Mouse (Mus musculus): Measurements from ENCODE around the gene Tex30. TPM values are rescaled to one million over a fixed set of nuclear protein-coding genes. Genes with fewer than 3 reads are reported as not detected.
A peak's percentile ranks its signal among the peaks of the same experiment; 100 is the strongest.
"Not testable (repeated sequence)": the region's sequence is repeated elsewhere in the genome, so short reads cannot be mapped to it uniquely, and the experiment has no call there.

Gene Tex30
- total RNA-seq, 2 experiments from 2014 or later, result 4.9 to 6.1 TPM

DNA sequence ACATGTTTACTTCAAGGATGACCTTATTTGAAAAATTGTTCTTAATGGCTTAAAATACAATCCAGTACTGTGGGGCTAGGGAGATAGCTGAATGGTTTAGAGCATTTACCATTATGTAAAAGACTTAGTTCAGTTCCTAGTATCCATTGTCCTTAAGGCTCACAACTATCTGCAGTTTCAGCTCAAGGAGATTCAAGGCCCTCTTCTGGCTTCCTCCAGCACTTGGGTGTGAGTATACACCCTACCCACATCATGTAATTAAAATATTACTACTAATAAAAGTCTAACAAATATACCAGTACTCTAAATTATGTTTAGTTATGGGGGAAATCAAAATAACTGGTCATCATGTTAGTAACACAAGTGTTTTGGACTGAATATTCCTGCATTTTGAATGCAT, 15.3 kb upstream of the Tex30 start:
- peak overlapping the region; percentile 95 for H3K27ac ChIP-seq
- peak overlapping the region; percentile 97 for H3K4me3 ChIP-seq
- DNase-seq, result no peak
- intact Hi-C loops (cut with DNase I), result no loop called here
- TF ChIP-seq CTCF (IDR thresholded peaks at IDR 0.05), result no peak

DNA sequence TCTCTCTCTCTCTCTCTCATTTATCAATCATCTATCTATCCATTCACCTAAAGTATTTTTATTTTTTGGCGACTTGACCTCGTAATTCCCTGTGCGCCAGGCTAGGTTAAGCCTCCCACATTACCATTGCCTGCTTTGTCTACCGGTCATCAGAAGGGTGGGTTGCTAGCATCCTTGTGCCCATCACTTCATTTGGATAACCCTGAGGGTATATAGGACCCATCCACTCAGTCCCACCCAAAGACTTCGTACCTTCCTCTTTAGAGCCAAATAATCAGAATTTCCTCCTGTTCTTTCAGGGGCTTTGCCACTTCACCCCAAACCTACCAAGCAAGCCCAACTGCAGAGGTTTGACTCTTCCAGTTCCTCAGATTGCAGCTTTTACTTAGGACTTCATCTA, 698 bp upstream of the Tex30 start:
- intact Hi-C loops (cut with DNase I), result loop anchor here (1.0 to 5.0 kb wide), 2 partner anchors 15 to 44 kb away; partner anchors contain the start of genes Bivm, Ercc5 and Kdelc1
- TF ChIP-seq CTCF (IDR thresholded peaks at IDR 0.05), result no peak
- H3K4me3 ChIP-seq, result peak overlapping the region; percentile 98
- no peak for DNase-seq
- H3K27ac ChIP-seq, result no peak overlapping the region

DNA sequence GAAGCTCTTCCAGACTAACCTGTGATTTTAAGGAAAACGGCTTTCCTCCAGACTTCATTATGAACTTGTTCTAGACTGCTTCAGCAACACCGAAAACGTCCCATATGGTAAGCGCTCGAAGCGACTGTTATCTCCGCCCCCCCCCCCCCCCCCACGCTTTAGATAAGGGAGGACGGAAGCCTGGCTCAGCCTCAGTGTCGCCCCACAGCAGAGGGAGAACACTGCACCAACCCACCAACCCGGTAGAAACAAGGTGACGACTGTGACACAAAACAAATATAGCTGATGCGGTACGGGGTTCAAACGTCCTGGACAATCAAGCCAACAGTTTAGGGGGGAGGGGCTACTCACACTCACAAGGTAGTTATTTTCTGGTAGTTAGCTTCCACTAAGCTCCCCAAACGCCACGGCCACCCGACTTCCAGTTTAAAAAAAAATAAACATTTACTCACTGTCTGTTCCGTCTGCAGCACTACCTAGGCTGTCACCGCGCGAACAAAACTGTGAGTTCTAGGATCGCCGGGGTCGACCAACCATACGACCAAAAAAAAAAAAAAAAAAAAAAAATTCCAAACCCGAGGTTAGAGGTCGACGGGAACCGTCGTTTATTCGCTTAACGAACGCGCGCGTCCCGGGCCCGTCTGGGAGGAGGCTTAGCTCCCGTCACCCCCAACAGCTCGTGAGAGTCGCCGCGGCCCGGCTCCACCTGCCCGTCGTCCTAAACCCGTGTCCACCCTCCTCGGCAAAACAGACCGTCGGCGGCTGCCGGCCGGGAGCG, 604 bp downstream of the Tex30 start:
- peak overlapping the region; percentile 94 for H3K27ac ChIP-seq
- H3K4me3 ChIP-seq, result peak overlapping the region; percentile 98
- no peak for TF ChIP-seq CTCF (IDR thresholded peaks at IDR 0.05)
- intact Hi-C loops (cut with DNase I), result loop anchor here (1.0 to 5.0 kb wide), 2 partner anchors 17 to 46 kb away; partner anchors contain the start of genes Bivm, Ercc5 and Kdelc1
- peak; percentile 19 for DNase-seq

DNA sequence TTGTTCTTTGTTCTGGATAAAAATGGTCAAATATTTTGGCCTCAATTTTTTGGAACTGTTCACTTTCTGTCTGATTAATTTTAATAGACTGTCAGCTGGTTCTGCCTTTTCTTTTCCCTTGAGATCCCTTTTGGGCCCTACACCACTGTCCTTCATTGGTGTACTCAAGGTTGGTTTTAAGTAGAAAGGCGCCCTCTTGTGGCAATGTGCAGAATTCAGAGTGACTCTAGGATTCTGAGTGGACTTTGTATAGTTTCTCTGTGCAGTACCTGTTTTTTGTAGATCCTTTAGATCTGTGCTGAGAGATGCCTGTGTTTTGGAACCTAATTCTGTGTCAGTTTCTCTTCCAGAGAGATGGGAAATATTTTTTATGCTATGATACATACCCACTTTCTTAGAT, 37.6 kb downstream of the Tex30 start:
- TF ChIP-seq CTCF (IDR thresholded peaks at IDR 0.05), result peak; percentile 83
- Histone ChIP-seq H3K27ac (no peak overlapping the region), H3K4me3 (no peak overlapping the region)
- peak; percentile 51 for DNase-seq
- intact Hi-C loops (cut with DNase I), result loop anchor here (2.0 to 5.0 kb wide), 2 partner anchors 162 to 302 kb away; no protein-coding TSS in a partner anchor

DNA sequence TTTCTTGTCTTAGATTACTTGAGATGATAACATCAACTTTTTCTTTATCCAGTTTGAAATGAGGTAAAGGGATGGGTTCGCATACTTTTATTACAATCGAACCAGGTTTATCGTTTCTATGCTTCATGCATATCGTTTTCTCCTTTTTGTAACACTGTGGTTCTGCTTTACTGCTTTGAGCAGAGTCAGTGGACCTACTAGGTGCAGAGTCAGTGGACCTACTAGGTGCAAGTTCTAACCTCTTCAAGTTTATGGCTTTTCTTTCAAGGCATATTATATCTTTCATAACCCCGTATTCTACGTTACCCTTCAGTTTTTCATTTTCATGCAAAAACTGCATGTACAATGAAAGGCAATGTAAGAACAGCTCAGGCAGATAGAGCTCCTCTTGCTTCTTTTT, 38.8 kb downstream of the Tex30 start:
- no peak for DNase-seq
- Histone ChIP-seq H3K4me3 (no peak overlapping the region), H3K27ac (no peak overlapping the region)
- no peak for TF ChIP-seq CTCF (IDR thresholded peaks at IDR 0.05)
- intact Hi-C loops (cut with DNase I), result no loop called here

DNA sequence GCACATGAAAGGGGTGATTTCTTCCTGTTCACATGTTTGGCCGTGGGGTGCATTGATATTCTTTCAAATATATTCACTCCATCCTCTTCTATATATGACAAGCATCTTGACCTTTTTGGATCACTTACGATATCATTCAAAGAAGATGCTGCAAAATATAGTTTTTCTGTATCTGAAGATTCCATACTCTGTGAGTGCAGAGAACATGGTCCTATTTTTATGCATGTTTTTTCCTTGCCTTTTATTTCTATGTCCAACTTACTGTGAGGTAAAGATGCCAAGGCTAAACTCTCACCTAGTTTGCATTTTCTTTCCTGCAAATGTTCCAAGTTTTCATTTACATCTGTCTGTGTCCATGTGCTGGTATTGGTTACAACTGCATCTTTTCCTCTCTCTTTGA, 40.4 kb downstream of the Tex30 start, which contains the start of gene Gm8251:
Gene Gm8251 (minus strand): TSS at position 101 of the 400 bp plus-strand sequence.
- no peak for DNase-seq
- H3K4me3 ChIP-seq, result no peak within 1 kb of the TSS
- intact Hi-C loops (cut with DNase I), result no loop called here
- no peak within 1 kb of the TSS for H3K27ac ChIP-seq
- no peak for TF ChIP-seq CTCF (IDR thresholded peaks at IDR 0.05)

DNA sequence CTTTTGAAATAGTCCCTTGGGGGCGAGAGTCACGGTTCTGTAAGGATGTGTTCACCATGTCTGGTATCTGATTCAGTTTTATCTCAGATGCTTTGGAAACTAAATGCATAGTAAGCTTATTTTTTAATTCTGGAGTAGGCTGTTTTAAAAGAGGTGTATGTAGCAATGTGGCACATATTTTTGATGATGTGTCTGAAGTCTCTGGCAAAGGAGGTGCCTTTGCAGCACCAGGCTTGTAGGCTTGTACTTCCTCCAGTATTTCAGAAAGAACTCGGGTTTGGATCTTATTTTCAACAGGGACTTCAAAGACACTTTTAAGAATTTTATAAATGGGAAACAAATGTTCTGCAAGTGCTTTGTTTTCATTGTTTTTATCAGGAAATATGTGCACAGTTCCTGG, 44.4 kb downstream of the Tex30 start:
- intact Hi-C loops (cut with DNase I), result no loop called here
- DNase-seq, result no peak
- no peak for TF ChIP-seq CTCF (IDR thresholded peaks at IDR 0.05)
- no peak overlapping the region for H3K27ac ChIP-seq
- no peak overlapping the region for H3K4me3 ChIP-seq

DNA sequence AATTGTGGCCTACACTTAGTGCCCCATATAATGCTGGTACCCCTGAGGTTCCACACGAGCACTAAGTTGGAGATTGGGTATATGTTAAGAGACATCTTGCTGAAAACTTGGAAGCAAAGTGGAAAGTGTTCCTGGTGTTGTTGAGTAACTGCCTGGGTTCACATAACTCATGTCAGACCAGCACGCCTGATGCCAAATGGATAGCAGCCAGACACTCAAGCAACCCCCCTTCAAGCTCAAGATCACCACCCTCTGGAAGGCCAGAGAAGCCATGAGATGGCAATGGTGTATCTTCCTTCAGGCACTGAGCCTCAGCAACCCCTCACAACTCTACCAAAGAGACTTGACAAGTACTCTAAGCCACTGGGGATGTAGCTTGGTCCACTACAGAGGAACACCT, 55.7 kb downstream of the Tex30 start:
- intact Hi-C loops (cut with DNase I), result loop anchor here (10.0 kb wide), 1 partner anchor 62 kb away; no protein-coding TSS in a partner anchor
- Histone ChIP-seq H3K4me3 (no peak overlapping the region), H3K27ac (no peak overlapping the region)
- no peak for DNase-seq
- TF ChIP-seq CTCF (IDR thresholded peaks at IDR 0.05), result peak; percentile 7; the same call in 1 of the 2 replicates

DNA sequence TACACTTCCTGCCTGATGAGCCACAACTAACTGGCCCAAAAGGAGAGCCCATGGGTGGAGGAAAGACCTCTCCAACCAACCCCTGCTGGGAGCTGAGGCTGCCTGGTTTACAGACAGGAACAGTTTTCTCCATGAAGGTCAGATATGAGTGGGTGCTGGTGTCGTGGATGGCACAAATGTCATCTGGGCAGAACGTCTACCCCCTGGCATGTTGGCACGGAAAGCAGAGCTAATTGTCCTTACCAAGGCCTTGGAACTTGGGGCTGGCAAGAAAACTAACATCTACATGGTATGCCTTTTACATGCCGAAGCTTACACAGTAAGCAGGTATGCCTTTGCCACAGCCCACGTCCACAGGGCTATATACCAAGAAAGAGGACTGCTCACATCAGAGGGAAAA, 56.6 kb downstream of the Tex30 start:
- not testable (repeated sequence) for DNase-seq, H3K27ac ChIP-seq, H3K4me3 ChIP-seq
- intact Hi-C loops (cut with DNase I), result loop anchor here (10.0 kb wide), 1 partner anchor 61 kb away; no protein-coding TSS in a partner anchor

DNA sequence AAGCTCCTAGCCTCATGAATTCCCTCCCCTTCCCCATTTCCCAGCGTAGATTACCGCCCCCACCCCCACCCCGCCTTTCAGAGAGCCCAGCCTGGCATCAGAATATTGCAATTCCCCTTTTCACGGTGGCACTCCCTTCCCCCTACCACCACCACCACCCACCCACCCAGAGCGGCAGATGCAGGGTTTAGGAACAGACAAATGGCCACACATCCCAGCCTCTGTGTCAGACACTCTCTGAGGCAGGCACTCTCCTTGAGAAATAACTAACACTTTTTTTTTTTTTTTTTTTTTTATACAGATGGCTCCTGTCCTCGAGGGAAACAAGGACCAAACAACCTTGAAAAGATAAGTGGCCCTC, 59.7 kb downstream of the Tex30 start:
- TF ChIP-seq CTCF (IDR thresholded peaks at IDR 0.05), result no peak
- intact Hi-C loops (cut with DNase I), result loop anchor here (5.0 to 10.0 kb wide), 3 partner anchors 35 to 280 kb away; no protein-coding TSS in a partner anchor
- DNase-seq, result no peak
- Histone ChIP-seq H3K4me3 (peak overlapping the region; percentile 66), H3K27ac (no peak overlapping the region)

DNA sequence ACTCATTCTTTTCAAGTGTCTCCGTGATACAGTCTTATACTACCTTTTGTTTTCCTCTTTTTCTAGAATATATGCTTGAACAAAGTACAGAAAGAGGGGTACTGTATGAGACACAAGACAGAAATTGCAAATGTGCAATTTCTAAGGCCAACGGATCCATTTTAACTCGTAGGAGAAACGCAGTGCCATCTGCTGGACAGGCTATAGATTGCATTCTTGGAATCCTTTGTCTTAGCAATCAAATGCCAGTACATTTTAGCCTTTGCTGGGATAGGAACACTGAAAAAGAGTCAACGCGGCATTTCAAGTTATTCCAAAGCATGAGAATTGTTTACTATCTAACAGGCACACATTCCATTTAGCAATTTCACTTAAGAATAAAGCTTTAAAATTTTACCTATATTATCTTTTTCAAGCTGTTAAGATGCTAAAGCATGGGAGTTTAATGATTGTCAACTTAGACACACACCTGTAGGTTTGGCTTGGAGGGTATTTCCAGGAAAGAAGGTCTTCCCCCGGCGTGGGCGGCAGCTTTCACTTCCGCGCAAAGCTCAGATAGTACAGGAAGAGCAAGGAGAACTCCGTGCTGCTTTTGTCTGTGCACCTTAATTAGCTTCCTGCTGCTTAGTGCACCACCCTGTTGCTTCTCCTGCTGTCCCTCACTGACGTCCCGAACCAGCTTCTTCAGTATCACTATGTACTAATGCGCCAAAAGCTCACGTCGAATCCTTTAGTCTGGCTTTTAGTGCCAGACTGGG, 60.3 kb downstream of the Tex30 start:
- TF ChIP-seq CTCF (IDR thresholded peaks at IDR 0.05), result peak; percentile 92
- intact Hi-C loops (cut with DNase I), result loop anchor here (2.0 to 10.0 kb wide), 4 partner anchors 35 to 280 kb away; no protein-coding TSS in a partner anchor
- peak; percentile 67 for DNase-seq
- H3K4me3 ChIP-seq, result peak overlapping the region; percentile 66
- no peak overlapping the region for H3K27ac ChIP-seq

Other genes with a start within 250 kb of the Tex30 start
- 10 to 100 TPM; 39.9 to 40.5 TPM for gene Tpp2, start 168.8 kb downstream of the Tex30 start, total RNA-seq (2021)
- 100 to 1,000 TPM in 1 of 2 experiments, 10 to 100 TPM in 1; 79.9 to 203 TPM for gene Mettl21c, start 82.4 kb downstream of the Tex30 start, total RNA-seq (2021)
- gene Gm8251, start 40.5 kb downstream of the Tex30 start, total RNA-seq (2021), result not detected
- 1 to 10 TPM; 5.4 to 7.8 TPM for gene Kdelc1, start 16.4 kb upstream of the Tex30 start, total RNA-seq (2021)
- gene Bivm, start 16.5 kb upstream of the Tex30 start, total RNA-seq (2021), result 1 to 10 TPM; 7.8 to 9.4 TPM
- gene Ercc5, start 45.3 kb upstream of the Tex30 start, total RNA-seq (2021), result 10 to 100 TPM; 14.0 to 19.9 TPM
- gene Mettl21e, start 116.5 kb upstream of the Tex30 start, total RNA-seq (2021), result 10 to 100 TPM; 16.1 to 26.2 TPM